Mouse (Mus musculus) heart, embryonic 10.5 days (tissue): Measurements from ENCODE around the gene Inpp5a. TPM values are rescaled to one million over a fixed set of nuclear protein-coding genes. Genes with fewer than 3 reads are reported as not detected.

ENCODE experiments used
- DNase-seq: peaks from one replicate; pipeline ENCODE4 v3.0.0-alpha.2; 2017; ENCODE audit warnings: low spot score
- H3K27ac ChIP-seq: fragments of 300-500 bp; sonication (generic); 2 replicates; pipeline ENCODE4 v1.5.1; 2016; ENCODE audit warnings: mild to moderate bottlenecking
- H3K27me3 ChIP-seq: fragments of 300-500 bp; sonication (generic); 2 replicates; pipeline ENCODE4 v1.6.1; 2016; ENCODE audit warnings: mild to moderate bottlenecking; ENCODE audit not compliant: poor library complexity, insufficient read depth, severe bottlenecking
- H3K36me3 ChIP-seq: fragments of 300-500 bp; sonication (generic); 2 replicates; pipeline ENCODE4 v1.6.1; 2016; ENCODE audit warnings: mild to moderate bottlenecking, moderate library complexity
- H3K4me1 ChIP-seq: fragments of 300-500 bp; sonication (generic); 2 replicates; pipeline ENCODE4 v1.6.1; 2016; ENCODE audit warnings: mild to moderate bottlenecking
- H3K4me3 ChIP-seq: fragments of 300-500 bp; sonication (generic); 2 replicates; pipeline ENCODE4 v1.5.1; 2016; ENCODE audit warnings: mild to moderate bottlenecking, moderate library complexity
- H3K9me3 ChIP-seq: fragments of 300-500 bp; sonication (generic); 2 replicates; pipeline ENCODE4 v1.6.1; 2016; ENCODE audit warnings: mild to moderate bottlenecking, moderate library complexity
- WGBS: fragments of 180-500 bp; shearing (Covaris S2); methylation state at CpG from one replicate; pipeline ENCODE4 v1.1.7; 2016; 5-methylcytosine and 5-hydroxymethylcytosine counted together
- polyA plus RNA-seq: library from polyadenylated mRNA; unstranded; fragments of >200 nt; fragmentation: Nextera tagmentation; extraction: Ambion mirVana; gene quantifications from 2 replicates; pipeline ENCODE4 v1.2.1, GENCODE M21; 2016

Gene Inpp5a
- polyA plus RNA-seq, 1 experiment from 2014 or later: 46.9 TPM

- Histone ChIP-seq H3K9me3 (no peaks in the 10 kb centered on the region), H3K4me3 (no peak overlapping the region), H3K27me3 (0 out of 2 replicates have a peak, but pooled peaks cover 7% of the 10 kb centered on the region), H3K4me1 (peaks cover 13% of the 10 kb centered on the region), H3K27ac (no peak overlapping the region), H3K36me3 (peaks cover 30% of the 10 kb centered on the region)
- 83% methylated on average over 12 of the region's 12 CpGs for WGBS
- DNase-seq: no peak
These were observed 156.1 kb downstream of the Inpp5a start for GRCm38 (mm10) chr7:139544706-139545625.

- peaks cover 13% of the 10 kb centered on the region for H3K4me1 ChIP-seq
- no peaks in the 10 kb centered on the region for H3K9me3 ChIP-seq
- H3K36me3 ChIP-seq: peaks cover 27% of the 10 kb centered on the region
- DNase-seq: no peak
- 81% methylated on average over 2 of the region's 2 CpGs for WGBS
- 0 out of 2 replicates have a peak, but pooled peaks cover 7% of the 10 kb centered on the region for H3K27me3 ChIP-seq
- H3K27ac ChIP-seq: no peak overlapping the region
- H3K4me3 ChIP-seq: no peak overlapping the region
These were observed 158.4 kb downstream of the Inpp5a start for GRCm38 (mm10) chr7:139547325-139547724.

DNA sequence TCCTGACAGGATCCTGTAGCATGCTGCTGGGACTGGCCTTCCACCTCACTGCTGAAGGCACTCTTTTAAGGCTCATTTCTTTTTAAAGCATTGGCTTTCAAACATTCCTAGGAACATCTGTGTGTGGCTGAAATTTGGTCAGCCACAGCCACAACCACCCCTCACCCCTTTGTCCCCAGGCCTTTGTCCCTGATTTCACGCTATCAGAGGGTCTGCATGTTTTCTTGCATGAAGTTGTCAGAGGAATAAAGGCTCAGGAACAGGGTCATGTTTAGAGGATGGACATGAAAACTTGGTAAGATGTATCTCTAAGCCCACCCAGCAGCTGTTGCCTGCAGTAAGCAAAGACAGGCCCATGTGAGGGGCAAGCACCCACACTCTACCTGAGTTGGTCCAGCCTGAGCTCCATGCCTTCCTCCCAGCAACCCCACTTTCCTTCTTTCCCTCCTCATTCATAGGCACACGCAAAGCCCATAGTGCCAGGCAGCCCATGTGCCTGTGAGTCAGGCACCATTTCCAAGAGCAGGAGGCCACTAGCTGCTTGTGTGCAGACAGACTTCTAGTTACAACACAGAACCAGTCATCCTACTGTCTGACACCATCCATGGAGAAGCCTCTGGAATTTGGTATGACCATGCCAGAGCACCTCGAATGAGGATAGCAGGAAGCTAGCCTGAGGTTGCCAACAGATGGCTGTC lies 161.3 kb downstream of the Inpp5a start:
- no peak overlapping the region for H3K4me3 ChIP-seq
- no peaks in the 10 kb centered on the region for H3K9me3 ChIP-seq
- H3K27me3 ChIP-seq: 0 out of 2 replicates have a peak, but pooled peaks cover 7% of the 10 kb centered on the region
- peaks cover 15% of the 10 kb centered on the region; the same call in 1 of the 2 replicates for H3K36me3 ChIP-seq
- 75% methylated on average over 3 of the region's 3 CpGs for WGBS
- no peak for DNase-seq
- H3K27ac ChIP-seq: no peak overlapping the region
- peaks cover 8% of the 10 kb centered on the region for H3K4me1 ChIP-seq

DNA sequence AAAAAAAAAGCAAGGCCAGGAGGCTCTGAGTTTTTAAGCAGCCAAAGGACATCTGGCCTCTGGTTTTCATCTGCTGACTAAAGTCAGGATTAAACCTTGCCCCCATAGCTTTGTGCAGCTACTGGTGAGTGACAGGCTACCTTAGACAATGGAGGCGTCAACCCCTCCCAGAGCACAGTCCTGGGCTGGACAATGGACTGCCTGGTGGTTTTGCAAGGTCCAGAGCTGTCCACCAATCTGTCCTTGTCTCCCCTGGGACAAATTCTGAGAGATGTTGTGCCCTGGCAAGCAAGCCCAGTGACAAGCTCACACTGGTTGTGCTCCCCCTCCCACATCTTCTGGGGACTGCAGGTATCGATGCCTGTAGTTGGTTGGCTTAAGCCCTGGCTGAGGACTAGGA lies 162.6 kb downstream of the Inpp5a start:
- H3K27me3 ChIP-seq: 0 out of 2 replicates have a peak, but pooled peaks cover 7% of the 10 kb centered on the region
- H3K27ac ChIP-seq: no peak overlapping the region
- 80% methylated on average over 2 of the region's 2 CpGs for WGBS
- peaks cover 15% of the 10 kb centered on the region; the same call in 1 of the 2 replicates for H3K36me3 ChIP-seq
- H3K9me3 ChIP-seq: no peaks in the 10 kb centered on the region
- no peak overlapping the region for H3K4me3 ChIP-seq
- DNase-seq: no peak
- H3K4me1 ChIP-seq: peaks cover 2% of the 10 kb centered on the region; the same call in 1 of the 2 replicates

DNA sequence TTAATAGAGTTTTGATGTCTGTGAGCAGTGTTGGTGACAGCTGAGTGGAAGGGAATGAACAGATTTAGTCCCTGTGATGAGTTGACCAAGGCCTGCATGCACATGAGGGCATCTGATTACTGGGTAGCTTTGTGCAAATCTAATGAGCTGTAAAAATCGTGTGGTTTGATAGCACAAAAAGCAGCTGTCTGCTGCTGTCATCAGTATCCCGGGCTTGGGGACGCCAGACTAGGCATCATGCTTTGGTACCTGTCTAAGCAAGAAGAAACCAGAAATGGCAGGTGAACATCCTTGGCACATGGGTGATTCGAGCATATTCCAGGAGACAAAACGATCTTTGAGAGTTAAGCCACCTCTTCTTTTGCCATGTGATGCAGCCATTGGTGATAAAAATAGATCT lies 167.4 kb downstream of the Inpp5a start:
- no peak overlapping the region for H3K4me3 ChIP-seq
- 67% methylated on average over 5 of the region's 5 CpGs for WGBS
- H3K36me3 ChIP-seq: peaks cover 39% of the 10 kb centered on the region
- H3K4me1 ChIP-seq: peaks cover 9% of the 10 kb centered on the region; the same call in 1 of the 2 replicates
- no peak for DNase-seq
- no peaks in the 10 kb centered on the region for H3K27me3 ChIP-seq
- no peaks in the 10 kb centered on the region for H3K9me3 ChIP-seq
- H3K27ac ChIP-seq: no peak overlapping the region

DNA sequence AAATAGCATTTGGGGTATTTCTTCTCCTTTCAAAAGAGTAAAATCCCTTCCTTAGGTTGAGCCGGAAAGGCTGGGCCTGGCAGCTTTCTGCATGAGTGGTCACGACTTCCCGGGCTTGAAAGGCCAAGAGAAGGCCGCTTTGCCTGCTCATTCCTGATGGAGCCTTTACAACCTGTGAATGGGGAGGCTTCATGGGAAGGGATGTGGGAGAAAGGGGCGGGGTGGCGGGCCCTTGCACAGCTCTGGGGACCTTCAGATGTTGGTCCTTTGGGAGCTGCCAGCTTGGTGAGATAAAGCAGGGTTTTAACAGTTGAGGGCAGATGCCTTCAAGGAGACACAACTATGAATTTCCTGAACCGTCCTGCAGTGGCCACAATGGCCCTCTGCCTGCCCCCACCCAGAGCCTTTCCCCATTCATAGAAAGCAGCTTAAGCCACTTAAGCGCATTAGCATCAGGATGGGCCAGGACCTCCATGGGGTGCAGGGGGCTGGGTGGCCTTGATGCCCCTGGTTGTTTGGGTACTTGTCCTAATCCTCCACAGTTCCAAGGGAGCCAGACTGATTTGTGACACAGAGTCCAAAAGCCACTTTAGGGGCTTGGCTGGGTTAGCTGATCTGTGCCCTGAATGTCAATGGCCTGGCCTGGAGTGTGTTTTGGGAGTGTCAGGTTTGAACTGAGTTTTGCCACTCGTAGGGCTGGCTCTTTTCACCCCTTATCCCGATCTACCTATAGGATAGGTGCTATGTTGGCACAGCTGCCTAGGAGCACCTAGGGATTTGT lies 168.0 kb downstream of the Inpp5a start:
- H3K27ac ChIP-seq: no peak overlapping the region
- peaks cover 42% of the 10 kb centered on the region for H3K36me3 ChIP-seq
- H3K4me1 ChIP-seq: peaks cover 9% of the 10 kb centered on the region; the same call in 1 of the 2 replicates
- WGBS: 48% methylated on average over 10 of the region's 10 CpGs
- no peak for DNase-seq
- no peak overlapping the region for H3K4me3 ChIP-seq
- H3K27me3 ChIP-seq: no peaks in the 10 kb centered on the region
- H3K9me3 ChIP-seq: no peaks in the 10 kb centered on the region

GRCm38 (mm10) chr7:139559659-139560058 lies 170.8 kb downstream of the Inpp5a start:
- no peaks in the 10 kb centered on the region for H3K9me3 ChIP-seq
- H3K27me3 ChIP-seq: no peaks in the 10 kb centered on the region
- peaks cover 47% of the 10 kb centered on the region for H3K36me3 ChIP-seq
- peaks cover 25% of the 10 kb centered on the region for H3K4me1 ChIP-seq
- DNase-seq: no peak
- 92% methylated on average over 10 of the region's 10 CpGs for WGBS
- H3K27ac ChIP-seq: no peak overlapping the region
- H3K4me3 ChIP-seq: no peak overlapping the region

DNA sequence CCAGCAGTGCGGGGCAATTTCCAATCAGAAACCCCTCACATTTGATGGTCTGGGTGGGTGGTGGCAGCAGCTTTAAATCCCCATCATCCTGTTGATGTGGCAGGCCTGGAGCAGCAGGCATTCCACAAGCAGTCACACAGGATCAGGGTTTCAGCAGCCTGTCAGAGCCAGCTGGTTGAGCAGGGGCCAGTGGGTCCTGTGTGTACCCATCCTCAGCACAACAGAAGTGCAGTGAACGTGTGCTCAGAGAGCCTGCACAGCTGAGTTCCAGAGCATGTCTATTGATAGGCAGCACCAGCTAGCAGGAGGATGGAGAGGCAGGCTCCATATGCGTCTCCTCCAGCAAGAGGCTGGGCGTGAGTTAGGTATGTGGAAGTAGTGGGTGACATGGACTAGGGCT lies 174.5 kb downstream of the Inpp5a start:
- no peaks in the 10 kb centered on the region for H3K27me3 ChIP-seq
- no peak for DNase-seq
- WGBS: 58% methylated on average over 4 of the region's 4 CpGs
- H3K36me3 ChIP-seq: peaks cover 79% of the 10 kb centered on the region
- peaks cover 20% of the 10 kb centered on the region for H3K4me1 ChIP-seq
- no peaks in the 10 kb centered on the region for H3K9me3 ChIP-seq
- no peak overlapping the region for H3K4me3 ChIP-seq
- H3K27ac ChIP-seq: no peak overlapping the region

GRCm38 (mm10) chr7:139564161-139564560 lies 175.3 kb downstream of the Inpp5a start:
- Histone ChIP-seq H3K27me3 (no peaks in the 10 kb centered on the region), H3K36me3 (peaks cover 79% of the 10 kb centered on the region), H3K4me1 (peaks cover 20% of the 10 kb centered on the region), H3K9me3 (no peaks in the 10 kb centered on the region), H3K4me3 (no peak overlapping the region), H3K27ac (no peak overlapping the region)
- DNase-seq: no peak
- 77% methylated on average over 2 of the region's 2 CpGs for WGBS

GRCm38 (mm10) chr7:139565998-139566397 lies 177.1 kb downstream of the Inpp5a start:
- peaks cover 69% of the 10 kb centered on the region for H3K36me3 ChIP-seq
- H3K27ac ChIP-seq: no peak overlapping the region
- H3K27me3 ChIP-seq: no peaks in the 10 kb centered on the region
- no peak for DNase-seq
- no peaks in the 10 kb centered on the region for H3K9me3 ChIP-seq
- H3K4me3 ChIP-seq: no peak overlapping the region
- H3K4me1 ChIP-seq: peaks cover 20% of the 10 kb centered on the region
- WGBS: 85% methylated on average over 6 of the region's 6 CpGs

- Histone ChIP-seq H3K36me3 (peaks cover 65% of the 10 kb centered on the region), H3K9me3 (no peaks in the 10 kb centered on the region), H3K27me3 (no peaks in the 10 kb centered on the region), H3K27ac (no peak overlapping the region), H3K4me3 (no peak overlapping the region), H3K4me1 (peaks cover 20% of the 10 kb centered on the region)
- no peak for DNase-seq
- WGBS: 83% methylated on average over 8 of the region's 8 CpGs
These were observed 177.6 kb downstream of the Inpp5a start for GRCm38 (mm10) chr7:139566533-139566932.

DNA sequence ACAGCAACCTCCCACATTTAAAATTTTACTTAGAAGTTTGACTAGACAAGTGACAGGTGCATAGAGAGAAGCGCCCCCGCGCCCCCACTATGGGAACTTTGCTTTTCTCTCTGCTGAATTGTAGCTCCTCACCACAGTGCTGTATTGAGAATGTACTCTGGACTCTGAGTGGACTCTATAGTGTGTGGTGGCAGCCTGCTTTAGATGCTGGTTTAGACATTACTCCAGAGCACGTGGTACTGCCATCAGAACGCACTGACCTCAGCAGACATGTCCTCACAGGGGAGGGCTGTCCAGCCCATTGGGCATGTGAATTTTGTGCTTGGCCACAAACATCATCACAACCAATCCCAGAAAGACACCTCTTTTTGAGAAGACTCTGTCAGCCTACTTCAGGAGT lies 181.9 kb downstream of the Inpp5a start:
- peaks cover 4% of the 10 kb centered on the region; the same call in 1 of the 2 replicates for H3K4me1 ChIP-seq
- H3K9me3 ChIP-seq: no peaks in the 10 kb centered on the region
- H3K4me3 ChIP-seq: no peak overlapping the region
- peaks cover 71% of the 10 kb centered on the region for H3K36me3 ChIP-seq
- 90% methylated on average over 5 of the region's 5 CpGs for WGBS
- H3K27me3 ChIP-seq: no peaks in the 10 kb centered on the region; the same call in 1 of the 2 replicates
- H3K27ac ChIP-seq: no peak overlapping the region
- DNase-seq: no peak
